ENCODE assay signal across 8 mouse cellular contexts in genomic region chr1:171437264-171438013, GRCm38 (mm10). TPM values are rescaled to one million over a fixed set of nuclear protein-coding genes. Genes with fewer than 3 reads are reported as not detected.
DNase-seq lines count a peak whose midpoint lies in the region; ATAC-seq lines count a peak whose summit lies in the region.

Gene F11r, plus strand, starts transcription at chr1:171437535.

- peak within 1 kb of the TSS; percentile 64 for H3K4me2 ChIP-seq in hindbrain, embryonic 15.5 days
- peak within 1 kb of the TSS; percentile 85 for H3K4me2 ChIP-seq in liver, embryonic 11.5 days

- 0 out of 2 replicates have a peak within 1 kb of the TSS, but pooled peaks have one; percentile 14 for H3K27ac ChIP-seq in hindbrain, embryonic 15.5 days (replicated peaks)
- H3K27ac ChIP-seq in liver, embryonic 11.5 days (ENCODE audit: low read depth, low read length): peak within 1 kb of the TSS; percentile 49; the same call in 1 of the 2 replicates

- H3K36me3 ChIP-seq in hindbrain, embryonic 15.5 days: no peaks in the 10 kb centered on the region
- H3K36me3 ChIP-seq in liver, embryonic 11.5 days (ENCODE audit: control insufficient read depth, insufficient read depth, low read length): no peaks in the 10 kb centered on the region

- H3K27me3 ChIP-seq in hindbrain, embryonic 15.5 days: peaks cover 26% of the 10 kb centered on the region
- H3K27me3 ChIP-seq in liver, embryonic 11.5 days (replicated peaks; ENCODE audit: control insufficient read depth, insufficient read depth, low read length): peaks cover 8% of the 10 kb centered on the region

- peak; percentile 55 for DNase-seq in layer of hippocampus, adult 9-11 months
- no peak for DNase-seq in layer of hippocampus, postnatal 25 days (ENCODE audit: extremely low spot score in 1 of 2, low spot score in 1 of 2)
- DNase-seq in cerebellum, postnatal 10 days: peak; percentile 86
- DNase-seq in gastrocnemius, adult 8-10 months (ENCODE audit: low spot score in 2 of 2): peak; percentile 16 to 30
- peak; percentile 83 for DNase-seq in liver, embryonic 11.5 days (ENCODE audit: low spot score)
- DNase-seq in telencephalon, adult 2 months (ENCODE audit: low read depth, low spot score): peak; percentile 16

- peak within 1 kb of the TSS; percentile 44 for H3K4me3 ChIP-seq in hindbrain, embryonic 15.5 days
- peak within 1 kb of the TSS; percentile 60 for H3K4me3 ChIP-seq in liver, embryonic 11.5 days (ENCODE audit: low read depth, low read length)

- ATAC-seq in hindbrain, embryonic 15.5 days (ENCODE audit: low FRiP score, low read depth): peak; percentile 80
- ATAC-seq in liver, embryonic 11.5 days (replicated peaks; ENCODE audit: low FRiP score): peak; percentile 79
- peak; percentile 37; the same call in 1 of the 2 replicates for ATAC-seq in monocyte, adult 5-6 weeks (replicated peaks; ENCODE audit: insufficient number of reproducible peaks, low FRiP score, low TSS enrichment, poor library complexity, severe bottlenecking)

- peaks cover 14% of the 10 kb centered on the region for H3K4me1 ChIP-seq in hindbrain, embryonic 15.5 days (replicated peaks)
- H3K4me1 ChIP-seq in liver, embryonic 11.5 days (replicated peaks; ENCODE audit: control insufficient read depth, insufficient read depth, low read length): peaks cover 29% of the 10 kb centered on the region

- 1% methylated on average over 43 of the region's 46 CpGs for WGBS in hindbrain, embryonic 15.5 days
- WGBS in liver, embryonic 11.5 days: 1% methylated on average over 46 of the region's 46 CpGs

- H3K9ac ChIP-seq in hindbrain, embryonic 15.5 days: peak within 1 kb of the TSS; percentile 24
- peak within 1 kb of the TSS; percentile 31 for H3K9ac ChIP-seq in liver, embryonic 11.5 days (ENCODE audit: low read depth, low read length)

- H3K9me3 ChIP-seq in hindbrain, embryonic 15.5 days: no peaks in the 10 kb centered on the region
- no peaks in the 10 kb centered on the region for H3K9me3 ChIP-seq in liver, embryonic 11.5 days (ENCODE audit: control insufficient read depth, low read length)

RNA-seq across cellular contexts. Expression of gene F11r, which starts in this region (rescaled TPM):
- total RNA-seq in layer of hippocampus, postnatal 25 days (2021): 1 to 10 TPM; 4.7 to 5.1 TPM
- total RNA-seq in gastrocnemius, adult 8-10 months (2022): 1 to 10 TPM; 3.6 to 5.9 (median 4.2) TPM
- 14.1 and 14.2 TPM in 2 replicates for polyA plus RNA-seq in hindbrain, embryonic 15.5 days (2015; fragmentation: Nextera tagmentation; extraction: Ambion mirVana)
- polyA plus RNA-seq in liver, embryonic 11.5 days (2014; fragmentation: Nextera tagmentation; extraction: Ambion mirVana): 42.0 and 47.8 TPM in 2 replicates
- total RNA-seq in monocyte, adult 5-6 weeks (2017): 3.5 to 8.6 TPM (median 4.5 TPM) in 3 replicates

Comparison
In these comparisons a context has a peak if more than half of its experiments do, and no peak if none do; other contexts are left out.
1. DNase-seq: peak in layer of hippocampus, adult 9-11 months (single experiment), cerebellum, postnatal 10 days (2 of 2), gastrocnemius, adult 8-10 months (2 of 2), liver, embryonic 11.5 days (single experiment) and telencephalon, adult 2 months (single experiment); none in layer of hippocampus, postnatal 25 days (0 of 2).
2. Peak in every context shown above with its lines, with median percentiles within 50 percentile points of each other: ATAC-seq.